In the genomic region with DNA sequence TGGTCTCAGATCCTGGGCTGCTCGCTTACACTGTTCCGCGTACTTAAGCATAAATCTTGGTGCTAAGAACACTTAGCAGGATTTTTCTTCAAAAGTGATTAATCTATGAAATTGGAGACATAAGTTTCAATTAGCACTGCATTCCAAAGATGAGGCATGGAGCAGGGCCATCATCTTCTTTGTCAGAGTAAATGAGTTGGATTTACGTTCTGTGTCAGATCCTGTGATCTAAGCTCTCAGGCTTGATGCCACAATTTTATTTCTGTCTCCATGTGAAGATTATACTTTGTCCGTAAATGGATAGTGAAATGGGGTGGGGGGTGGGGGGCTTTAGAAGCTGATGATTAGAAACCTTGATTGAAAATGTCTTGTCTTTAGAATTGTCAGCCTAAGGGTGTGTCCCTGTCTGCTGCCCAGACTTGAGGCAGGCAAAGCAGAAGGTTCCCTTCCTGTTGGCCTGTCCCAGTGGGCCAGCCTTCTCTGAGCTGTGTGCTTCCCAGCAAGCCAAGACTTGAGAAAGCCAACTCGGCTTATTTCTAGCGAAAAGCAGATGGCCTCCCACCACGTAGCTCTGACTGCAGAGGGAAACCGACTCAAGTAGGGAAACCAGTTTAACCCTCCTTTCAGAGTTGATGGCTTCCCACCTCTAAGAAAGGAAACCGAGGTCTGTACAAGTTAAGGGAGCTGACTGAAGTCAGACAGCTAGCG, we compare ENCODE assay signal across 14 mouse cellular contexts. TPM values are rescaled to one million over a fixed set of nuclear protein-coding genes. Genes with fewer than 3 reads are reported as not detected.
A peak's percentile ranks its signal among the peaks of the same experiment; 100 is the strongest.
DNase-seq lines count a peak whose midpoint lies in the region; ATAC-seq lines count a peak whose summit lies in the region.
"Had no signal": no experiment of that assay in that cellular context is flagged by ENCODE, and none has a peak within 500 bp of the region (broad histone marks: within the 10 kb centered on the region; RNA-seq: fewer than 3 reads in every experiment).

No protein-coding gene starts in this region.

- H3K9ac ChIP-seq in embryonic facial prominence, embryonic 13.5 days, result no peak overlapping the region
- H3K9ac ChIP-seq in kidney, embryonic 16.5 days (replicated peaks; ENCODE audit: low read length), result no peak overlapping the region
- H3K9ac ChIP-seq in intestine, embryonic 16.5 days (ENCODE audit: low read depth, low read length), result no peak overlapping the region
- H3K9ac ChIP-seq: embryonic facial prominence, embryonic 12.5 days; lung, embryonic 15.5 days had no signal

- WGBS in embryonic facial prominence, embryonic 13.5 days, result 50% methylated on average over 11 of the region's 11 CpGs
- 84% methylated on average over 11 of the region's 11 CpGs for WGBS in embryonic facial prominence, embryonic 10.5 days
- 68% methylated on average over 11 of the region's 11 CpGs for WGBS in kidney, embryonic 16.5 days
- 78% methylated on average over 11 of the region's 11 CpGs for WGBS in intestine, embryonic 16.5 days

- H3K4me2 ChIP-seq in embryonic facial prominence, embryonic 13.5 days, result no peak overlapping the region
- H3K4me2 ChIP-seq in kidney, embryonic 16.5 days (replicated peaks; ENCODE audit: low read depth, low read length), result no peak overlapping the region
- H3K4me2 ChIP-seq in intestine, embryonic 16.5 days (ENCODE audit: low read depth, low read length), result no peak overlapping the region
- H3K4me2 ChIP-seq: embryonic facial prominence, embryonic 12.5 days; lung, embryonic 15.5 days had no signal

- peaks cover 19% of the 10 kb centered on the region for H3K36me3 ChIP-seq in embryonic facial prominence, embryonic 13.5 days
- H3K36me3 ChIP-seq in embryonic facial prominence, embryonic 10.5 days (replicated peaks), result peaks cover 69% of the 10 kb centered on the region
- H3K36me3 ChIP-seq in kidney, embryonic 16.5 days (ENCODE audit: insufficient read depth, low read length), result peaks cover 11% of the 10 kb centered on the region; the same call in 1 of the 2 replicates
- no peaks in the 10 kb centered on the region for H3K36me3 ChIP-seq in intestine, embryonic 16.5 days (ENCODE audit: control insufficient read depth, insufficient read depth, low read length)
- H3K36me3 ChIP-seq: lung, embryonic 15.5 days had no signal

- H3K9me3 ChIP-seq in embryonic facial prominence, embryonic 13.5 days, result no peaks in the 10 kb centered on the region
- H3K9me3 ChIP-seq in embryonic facial prominence, embryonic 10.5 days, result no peaks in the 10 kb centered on the region
- no peaks in the 10 kb centered on the region for H3K9me3 ChIP-seq in kidney, embryonic 16.5 days (ENCODE audit: low read length)
- H3K9me3 ChIP-seq in intestine, embryonic 16.5 days (ENCODE audit: control insufficient read depth, low read length), result no peaks in the 10 kb centered on the region
- H3K9me3 ChIP-seq: embryonic facial prominence, embryonic 12.5 days; lung, embryonic 15.5 days had no signal

- no peak overlapping the region for H3K4me3 ChIP-seq in embryonic facial prominence, embryonic 13.5 days
- H3K4me3 ChIP-seq in embryonic facial prominence, embryonic 10.5 days, result no peak overlapping the region
- no peak overlapping the region for H3K4me3 ChIP-seq in kidney, embryonic 16.5 days (ENCODE audit: low read length)
- no peak overlapping the region for H3K4me3 ChIP-seq in intestine, embryonic 16.5 days (ENCODE audit: low read length)
- H3K4me3 ChIP-seq: embryonic facial prominence, embryonic 12.5 days; lung, embryonic 15.5 days had no signal

- H3K4me1 ChIP-seq in embryonic facial prominence, embryonic 13.5 days, result peaks cover 20% of the 10 kb centered on the region
- H3K4me1 ChIP-seq in embryonic facial prominence, embryonic 10.5 days, result no peaks in the 10 kb centered on the region; the same call in 1 of the 2 replicates
- peaks cover 22% of the 10 kb centered on the region for H3K4me1 ChIP-seq in kidney, embryonic 16.5 days (ENCODE audit: insufficient read depth, low read length)
- H3K4me1 ChIP-seq in intestine, embryonic 16.5 days (ENCODE audit: control insufficient read depth, insufficient read depth, low read length), result no peaks in the 10 kb centered on the region
- H3K4me1 ChIP-seq: embryonic facial prominence, embryonic 12.5 days had no signal

- no peak for DNase-seq in embryonic facial prominence, embryonic 10.5 days (ENCODE audit: low spot score)
- DNase-seq in kidney, postnatal 10 days, result no peak
- DNase-seq in cerebellum, postnatal 10 days, result peak; percentile 81 to 89
- DNase-seq in right cerebral cortex, postnatal 4 days, result peak; percentile 37
- no peak for DNase-seq in B cell, adult 2 months
- DNase-seq: heart, adult 11 months; heart, postnatal 36 days; kidney, adult 11 months; thymus, postnatal 14 days had no signal

- H3K27ac ChIP-seq in embryonic facial prominence, embryonic 13.5 days, result peak overlapping the region; percentile 36; the same call in 1 of the 2 replicates
- no peak overlapping the region for H3K27ac ChIP-seq in embryonic facial prominence, embryonic 10.5 days (replicated peaks)
- no peak overlapping the region for H3K27ac ChIP-seq in kidney, embryonic 16.5 days (ENCODE audit: low read length)
- no peak overlapping the region for H3K27ac ChIP-seq in intestine, embryonic 16.5 days (ENCODE audit: low read length)
- H3K27ac ChIP-seq: embryonic facial prominence, embryonic 12.5 days; lung, embryonic 15.5 days had no signal

- no peaks in the 10 kb centered on the region for H3K27me3 ChIP-seq in embryonic facial prominence, embryonic 13.5 days
- H3K27me3 ChIP-seq in embryonic facial prominence, embryonic 10.5 days (replicated peaks; ENCODE audit: low read depth, poor library complexity, severe bottlenecking), result no peaks in the 10 kb centered on the region
- H3K27me3 ChIP-seq in kidney, embryonic 16.5 days (ENCODE audit: insufficient read depth, low read length), result no peaks in the 10 kb centered on the region
- no peaks in the 10 kb centered on the region for H3K27me3 ChIP-seq in intestine, embryonic 16.5 days (replicated peaks; ENCODE audit: control insufficient read depth, insufficient read depth, low read length)
- H3K27me3 ChIP-seq: embryonic facial prominence, embryonic 12.5 days; lung, embryonic 15.5 days had no signal

- peak; percentile 52; the same call in 1 of the 2 replicates for ATAC-seq in embryonic facial prominence, embryonic 13.5 days (ENCODE audit: insufficient number of reproducible peaks, insufficient read depth, low FRiP score, low TSS enrichment, low read depth)
- peak; percentile 27; the same call in 1 of the 2 replicates for ATAC-seq in kidney, embryonic 16.5 days (ENCODE audit: low FRiP score, low TSS enrichment)
- no peak for ATAC-seq in intestine, embryonic 16.5 days

RNA-seq across cellular contexts. Expression of gene Polr1d, which starts 13.6 kb away (rescaled TPM):
- polyA plus RNA-seq in embryonic facial prominence, embryonic 13.5 days (2015; fragmentation: Nextera tagmentation; extraction: Ambion mirVana), result 116 and 127 TPM in 2 replicates
- polyA plus RNA-seq in embryonic facial prominence, embryonic 10.5 days (2016; fragmentation: Nextera tagmentation; extraction: Ambion mirVana), result 135 and 141 TPM in 2 replicates
- polyA plus RNA-seq in kidney, embryonic 16.5 days (2015; fragmentation: Nextera tagmentation; extraction: Ambion mirVana), result 137 and 142 TPM in 2 replicates
- polyA plus RNA-seq in intestine, embryonic 16.5 days (2015; fragmentation: Nextera tagmentation; extraction: Ambion mirVana), result 136 and 151 TPM in 2 replicates

RNA-seq across cellular contexts. Expression of gene Lnx2, which starts 14.0 kb away (rescaled TPM):
- polyA plus RNA-seq in embryonic facial prominence, embryonic 13.5 days (2015; fragmentation: Nextera tagmentation; extraction: Ambion mirVana), result 13.7 and 13.8 TPM in 2 replicates
- 10.4 and 11.6 TPM in 2 replicates for polyA plus RNA-seq in embryonic facial prominence, embryonic 10.5 days (2016; fragmentation: Nextera tagmentation; extraction: Ambion mirVana)
- 16.0 and 17.9 TPM in 2 replicates for polyA plus RNA-seq in kidney, embryonic 16.5 days (2015; fragmentation: Nextera tagmentation; extraction: Ambion mirVana)
- polyA plus RNA-seq in intestine, embryonic 16.5 days (2015; fragmentation: Nextera tagmentation; extraction: Ambion mirVana), result 15.2 and 16.6 TPM in 2 replicates

Comparison
In these comparisons a context has a peak if more than half of its experiments do, and no peak if none do; other contexts are left out.
1. DNase-seq: peak in cerebellum, postnatal 10 days (2 of 2) and right cerebral cortex, postnatal 4 days (single experiment); none in embryonic facial prominence, embryonic 10.5 days (single experiment), kidney, postnatal 10 days (single experiment) and B cell, adult 2 months (0 of 2).